ENCODE assay signal across 13 mouse cellular contexts in the genomic region with DNA sequence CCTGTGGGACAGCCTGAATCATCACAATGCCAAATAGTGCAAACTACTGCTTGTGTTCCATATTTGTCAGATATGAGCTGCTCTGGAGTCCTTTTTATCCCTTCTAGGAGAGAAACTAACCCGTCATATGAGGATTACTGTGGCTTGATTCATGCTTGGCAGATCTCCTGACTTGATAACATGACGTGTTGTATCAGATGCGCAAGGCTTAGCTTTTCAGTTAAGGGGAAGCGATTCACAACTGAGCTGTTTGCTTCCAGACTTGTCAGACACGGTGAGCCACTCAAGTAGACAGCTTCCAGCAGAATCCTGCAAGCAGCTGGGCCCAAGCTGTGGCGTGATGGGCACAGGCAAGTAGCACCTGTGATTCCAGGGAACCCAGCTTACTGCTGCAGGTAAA.
DNase-seq lines count a peak whose midpoint lies in the region; ATAC-seq and TF ChIP-seq lines count a peak whose summit lies in the region.
"Had no signal": no experiment of that assay in that cellular context is flagged by ENCODE, and none has a peak within 500 bp of the region (broad histone marks: within the 10 kb centered on the region; RNA-seq: fewer than 3 reads in every experiment).

No protein-coding gene starts in this region.

- no peaks in the 10 kb centered on the region for H3K9me3 ChIP-seq in forebrain, embryonic 14.5 days (replicated peaks; ENCODE audit: control insufficient read depth, low read length)
- H3K9me3 ChIP-seq in forebrain, embryonic 11.5 days (ENCODE audit: control insufficient read depth, low read length), result no peaks in the 10 kb centered on the region
- H3K9me3 ChIP-seq in forebrain, embryonic 16.5 days (ENCODE audit: control insufficient read depth, low read length), result no peaks in the 10 kb centered on the region
- no peaks in the 10 kb centered on the region for H3K9me3 ChIP-seq in stomach, postnatal 0 days (ENCODE audit: control insufficient read depth, low read length)
- H3K9me3 ChIP-seq: hindbrain, embryonic 12.5 days; lung, embryonic 15.5 days had no signal

- no peaks in the 10 kb centered on the region for H3K4me1 ChIP-seq in forebrain, embryonic 14.5 days (ENCODE audit: control insufficient read depth, insufficient read depth, low read length)
- H3K4me1 ChIP-seq in forebrain, embryonic 11.5 days (replicated peaks; ENCODE audit: control insufficient read depth, insufficient read depth, low read length), result no peaks in the 10 kb centered on the region
- 0 out of 2 replicates have a peak, but pooled peaks cover 2% of the 10 kb centered on the region for H3K4me1 ChIP-seq in forebrain, embryonic 16.5 days (replicated peaks; ENCODE audit: control insufficient read depth, insufficient read depth, low read length)
- H3K4me1 ChIP-seq in stomach, postnatal 0 days (replicated peaks; ENCODE audit: control insufficient read depth, insufficient read depth), result no peaks in the 10 kb centered on the region
- H3K4me1 ChIP-seq: hindbrain, embryonic 12.5 days; lung, embryonic 15.5 days had no signal

- H3K4me3 ChIP-seq in forebrain, embryonic 14.5 days (ENCODE audit: low read depth, low read length), result no peak overlapping the region
- no peak overlapping the region for H3K4me3 ChIP-seq in forebrain, embryonic 11.5 days (ENCODE audit: low read depth, low read length)
- no peak overlapping the region for H3K4me3 ChIP-seq in forebrain, embryonic 16.5 days (replicated peaks; ENCODE audit: low read length)
- no peak overlapping the region for H3K4me3 ChIP-seq in stomach, postnatal 0 days (ENCODE audit: low read depth, low read length)
- H3K4me3 ChIP-seq: erythroblast, embryonic 14.5 days; hindbrain, embryonic 12.5 days; lung, embryonic 15.5 days had no signal

- H3K27ac ChIP-seq in forebrain, embryonic 14.5 days (ENCODE audit: low read depth, low read length), result no peak overlapping the region
- H3K27ac ChIP-seq in forebrain, embryonic 11.5 days (ENCODE audit: low read depth, low read length), result no peak overlapping the region
- H3K27ac ChIP-seq in forebrain, embryonic 16.5 days (ENCODE audit: low read length), result no peak overlapping the region
- no peak overlapping the region for H3K27ac ChIP-seq in stomach, postnatal 0 days (replicated peaks)
- H3K27ac ChIP-seq: hindbrain, embryonic 12.5 days; lung, embryonic 15.5 days had no signal

- TF ChIP-seq EP300 in stomach, postnatal 0 days (optimal IDR thresholded peaks at IDR 0.05), result no peak

- DNase-seq in forebrain, embryonic 14.5 days (ENCODE audit: low spot score), result peak; percentile 50
- DNase-seq in forebrain, embryonic 11.5 days (ENCODE audit: low spot score), result no peak
- peak; percentile 5 for DNase-seq in right cerebral cortex, postnatal 25 days
- no peak for DNase-seq in right cerebral cortex, postnatal 4 days
- no peak for DNase-seq in stomach, postnatal 0 days (ENCODE audit: low spot score)
- no peak for DNase-seq in thymus, adult 18-20 months
- DNase-seq: cerebellum, adult 9-11 months; heart, adult 11 months had no signal

- no peak overlapping the region for H3K4me2 ChIP-seq in forebrain, embryonic 14.5 days (ENCODE audit: low read length)
- H3K4me2 ChIP-seq in forebrain, embryonic 11.5 days (ENCODE audit: low read depth, low read length, severe bottlenecking), result no peak overlapping the region
- H3K4me2 ChIP-seq in forebrain, embryonic 16.5 days (ENCODE audit: low read length), result no peak overlapping the region
- H3K4me2 ChIP-seq in stomach, postnatal 0 days (replicated peaks; ENCODE audit: low read depth), result no peak overlapping the region
- H3K4me2 ChIP-seq: hindbrain, embryonic 12.5 days; lung, embryonic 15.5 days had no signal

- H3K36me3 ChIP-seq in forebrain, embryonic 14.5 days (ENCODE audit: control insufficient read depth, insufficient read depth, low read length), result no peaks in the 10 kb centered on the region
- no peaks in the 10 kb centered on the region for H3K36me3 ChIP-seq in forebrain, embryonic 11.5 days (ENCODE audit: control insufficient read depth, insufficient read depth, low read length)
- no peaks in the 10 kb centered on the region for H3K36me3 ChIP-seq in forebrain, embryonic 16.5 days (ENCODE audit: control insufficient read depth, insufficient read depth)
- no peaks in the 10 kb centered on the region for H3K36me3 ChIP-seq in stomach, postnatal 0 days (ENCODE audit: control insufficient read depth, insufficient read depth, low read length)
- H3K36me3 ChIP-seq: hindbrain, embryonic 12.5 days; lung, embryonic 15.5 days had no signal

- no peak overlapping the region for H3K9ac ChIP-seq in forebrain, embryonic 14.5 days (ENCODE audit: low read length)
- no peak overlapping the region for H3K9ac ChIP-seq in forebrain, embryonic 11.5 days (ENCODE audit: low read length)
- no peak overlapping the region for H3K9ac ChIP-seq in forebrain, embryonic 16.5 days (replicated peaks; ENCODE audit: low read depth, low read length)
- H3K9ac ChIP-seq in stomach, postnatal 0 days (ENCODE audit: low read length), result no peak overlapping the region
- H3K9ac ChIP-seq: hindbrain, embryonic 12.5 days; lung, embryonic 15.5 days had no signal

- no peak for TF ChIP-seq CTCF in stomach, postnatal 0 days (IDR thresholded peaks at IDR 0.05; ENCODE audit: low read depth)

- peak; percentile 37; the same call in 1 of the 2 replicates for ATAC-seq in forebrain, embryonic 14.5 days
- no peak for ATAC-seq in forebrain, embryonic 11.5 days (replicated peaks; ENCODE audit: low FRiP score)
- ATAC-seq in forebrain, embryonic 16.5 days, result peak; percentile 57
- ATAC-seq in stomach, postnatal 0 days (ENCODE audit: low FRiP score, low TSS enrichment), result 0 out of 2 replicates have a peak, but pooled peaks have one; percentile 26
- ATAC-seq in erythroid progenitor cell, adult 5-6 weeks (replicated peaks; ENCODE audit: low FRiP score, poor library complexity, severe bottlenecking), result no peak

- 76% methylated on average over 6 of the region's 6 CpGs for WGBS in forebrain, embryonic 14.5 days
- 89% methylated on average over 6 of the region's 6 CpGs for WGBS in forebrain, embryonic 11.5 days
- WGBS in forebrain, embryonic 16.5 days, result 70% methylated on average over 6 of the region's 6 CpGs
- WGBS in stomach, postnatal 0 days, result 37% methylated on average over 6 of the region's 6 CpGs

- H3K27me3 ChIP-seq in forebrain, embryonic 14.5 days (replicated peaks; ENCODE audit: control insufficient read depth, insufficient read depth, low read length), result no peaks in the 10 kb centered on the region
- no peaks in the 10 kb centered on the region for H3K27me3 ChIP-seq in forebrain, embryonic 11.5 days (ENCODE audit: control insufficient read depth, insufficient read depth, low read length)
- no peaks in the 10 kb centered on the region for H3K27me3 ChIP-seq in forebrain, embryonic 16.5 days (replicated peaks; ENCODE audit: control insufficient read depth, insufficient read depth, low read length)
- no peaks in the 10 kb centered on the region for H3K27me3 ChIP-seq in stomach, postnatal 0 days (ENCODE audit: control insufficient read depth, insufficient read depth, low read length)
- H3K27me3 ChIP-seq: hindbrain, embryonic 12.5 days; lung, embryonic 15.5 days had no signal

Comparison
In these comparisons a context has a peak if more than half of its experiments do, and no peak if none do; other contexts are left out.
1. ATAC-seq: peak in forebrain, embryonic 14.5 days (single experiment), forebrain, embryonic 16.5 days (single experiment) and stomach, postnatal 0 days (single experiment); none in forebrain, embryonic 11.5 days (single experiment) and erythroid progenitor cell, adult 5-6 weeks (single experiment).
2. DNase-seq: peak in forebrain, embryonic 14.5 days (single experiment) and right cerebral cortex, postnatal 25 days (single experiment); none in forebrain, embryonic 11.5 days (single experiment), right cerebral cortex, postnatal 4 days (single experiment), stomach, postnatal 0 days (single experiment) and thymus, adult 18-20 months (0 of 2).